Mouse (Mus musculus): ENCODE data around the gene Gm20388. TPM values are rescaled to one million over a fixed set of nuclear protein-coding genes. Genes with fewer than 3 reads are reported as not detected.

Gm20388 gene
- total RNA-seq, 2 experiments from 2014 or later: 14.5 to 15.2 TPM

GRCm38 (mm10) chr8:123117127-123117731, 3206.6 kb downstream of the Gm20388 start, which contains the start of gene Cpne7:
TSS of gene Cpne7 (plus strand) at chr8:123117374.

GRCm38 (mm10) chr8:123157888-123158465, 3247.3 kb downstream of the Gm20388 start, which contains the start of gene Sult5a1:
TSS of gene Sult5a1 (minus strand) at chr8:123158315.

GRCm38 (mm10) chr8:123185566-123186409, 3275.1 kb downstream of the Gm20388 start, which contains the start of gene Dpep1:
TSS of gene Dpep1 (plus strand) at chr8:123186242.

GRCm38 (mm10) chr8:123212321-123213117, 3301.9 kb downstream of the Gm20388 start, which contains the start of the genes Chmp1a and Spata33:
TSS of gene Chmp1a (minus strand) at chr8:123212763.
TSS of gene Spata33 (plus strand) at chr8:123212832.

DNA sequence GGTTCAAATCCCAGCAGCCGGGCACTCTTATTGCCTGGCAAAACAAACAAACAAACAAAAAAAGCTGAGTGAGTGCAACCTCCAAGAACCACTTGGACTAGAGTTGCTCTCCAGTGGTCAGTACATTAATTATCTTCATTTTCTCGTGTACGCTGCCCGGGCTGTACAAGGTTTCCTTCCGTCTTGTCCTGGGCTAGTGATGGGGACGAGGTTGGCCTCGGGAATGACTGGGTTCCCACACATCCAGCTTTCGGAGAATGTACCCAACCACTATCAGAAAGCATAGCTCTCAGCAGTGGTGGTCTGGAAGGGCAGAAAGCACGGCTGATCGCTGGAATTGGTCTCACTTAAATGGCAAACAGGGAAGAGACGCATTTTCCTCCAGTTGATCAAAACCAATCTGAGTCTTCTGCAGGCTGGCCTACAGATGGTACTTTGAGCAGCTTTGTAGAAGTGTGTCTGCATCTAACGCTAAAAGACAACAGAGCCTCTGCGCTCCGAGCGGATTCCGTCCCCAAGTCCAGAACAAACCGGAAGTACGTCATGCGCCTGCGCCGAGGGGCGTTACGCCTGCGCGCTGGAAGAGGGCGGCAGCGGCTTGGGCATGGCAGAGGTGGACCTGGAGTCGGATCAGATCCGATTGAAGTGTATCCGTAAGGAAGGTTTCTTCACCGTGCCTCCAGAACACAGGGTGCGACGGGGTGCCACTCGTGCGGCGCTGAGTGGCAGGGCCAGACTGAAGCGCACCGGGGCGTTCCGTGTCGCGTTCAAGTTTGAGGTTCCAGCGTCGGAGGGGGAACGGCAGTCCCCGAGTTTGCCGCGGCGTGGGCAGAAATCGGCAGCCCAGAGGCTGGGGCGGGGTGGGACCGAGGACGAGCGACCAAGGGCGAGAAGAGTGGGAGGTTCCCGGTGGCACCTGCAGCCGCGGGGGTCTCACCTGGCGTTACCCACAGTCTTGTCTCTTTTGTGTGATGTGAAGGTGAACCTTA, 3313.9 kb downstream of the Gm20388 start, which contains the start of gene Cdk10:
Gene Cdk10, plus strand, starts transcription at position 565 of the 989 bp plus-strand sequence.

GRCm38 (mm10) chr8:123235520-123236497, 3325.2 kb downstream of the Gm20388 start, which contains the start of gene Spata2l:
TSS of gene Spata2l (minus strand) at chr8:123236233.

GRCm38 (mm10) chr8:123254099-123254885, 3343.7 kb downstream of the Gm20388 start, which contains the start of the genes Zfp276 and Vps9d1:
TSS of gene Zfp276 (plus strand) at chr8:123254195.
TSS of gene Vps9d1 (minus strand) at chr8:123254348.

GRCm38 (mm10) chr8:123318467-123318911, 3407.8 kb downstream of the Gm20388 start, which contains the start of gene Fanca:
TSS of gene Fanca (minus strand) at chr8:123318576.

GRCm38 (mm10) chr8:123332262-123333090, 3421.8 kb downstream of the Gm20388 start, which contains the start of gene Spire2:
TSS of gene Spire2 (plus strand) at chr8:123332713.

DNA sequence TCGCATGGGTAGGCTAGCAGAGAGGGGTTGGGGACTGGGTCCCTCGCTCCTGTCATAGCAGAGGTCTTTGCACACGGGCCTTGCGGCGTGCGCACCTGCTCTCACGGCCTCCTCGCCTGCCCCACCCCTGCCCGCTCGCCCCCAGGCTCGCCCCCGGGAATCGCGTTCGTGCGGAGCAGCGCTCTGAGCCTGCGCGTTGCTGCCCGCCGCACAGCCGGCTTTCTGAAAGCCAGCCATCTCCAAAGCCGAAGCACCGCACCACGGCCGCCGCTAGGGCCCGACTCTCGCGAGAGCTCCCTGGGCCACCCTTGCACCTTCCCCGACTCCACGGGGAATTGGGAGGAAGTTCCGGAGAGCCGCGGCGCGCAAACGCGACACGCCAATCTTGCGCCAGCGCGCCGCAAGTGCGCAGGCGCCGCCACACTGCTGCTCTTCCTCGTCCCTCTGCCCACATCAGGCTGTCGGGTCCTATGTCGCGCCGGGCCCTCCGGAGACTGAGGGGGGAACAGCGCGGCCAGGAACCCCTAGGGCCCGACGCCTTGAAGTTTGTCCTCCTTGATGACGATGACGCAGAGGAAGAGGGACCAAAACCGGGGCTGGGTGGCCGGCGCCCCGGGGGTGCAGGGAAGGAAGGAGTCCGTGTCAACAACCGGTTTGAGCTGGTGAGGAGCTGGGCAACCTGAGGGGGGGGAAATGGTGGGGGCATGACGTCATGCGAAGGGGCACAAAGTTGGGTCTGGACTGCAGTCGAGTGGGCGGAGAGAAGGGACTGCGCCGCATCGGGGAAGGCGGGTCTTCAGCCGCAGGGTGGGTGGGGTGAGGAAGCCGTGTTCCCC, 3463.0 kb downstream of the Gm20388 start, which contains the start of gene Tcf25:
Gene Tcf25, plus strand, starts transcription at position 351 of the 836 bp plus-strand sequence.

GRCm38 (mm10) chr8:123406786-123407185, 3496.1 kb downstream of the Gm20388 start, which contains the start of gene Mc1r:
TSS of gene Mc1r (plus strand) at chr8:123407107.

DNA sequence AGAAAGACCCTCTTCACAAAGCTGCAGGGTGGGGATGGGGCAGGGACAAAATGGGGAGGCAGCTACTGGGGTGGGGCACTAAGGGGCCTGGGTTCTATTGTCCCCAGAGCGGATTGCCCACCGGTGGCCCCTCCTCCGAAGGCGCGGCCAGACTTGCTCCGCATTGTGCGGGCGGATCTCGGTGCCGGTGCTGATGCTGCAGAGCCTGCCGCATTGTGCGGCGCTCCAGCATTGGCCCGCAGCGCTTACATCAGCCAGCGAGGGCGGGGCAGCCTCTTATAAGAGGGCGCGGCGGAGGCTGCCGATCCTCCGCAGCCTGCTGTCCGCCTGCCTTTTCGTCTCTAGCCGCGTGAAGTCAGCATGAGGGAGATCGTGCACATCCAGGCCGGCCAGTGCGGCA, 3500.6 kb downstream of the Gm20388 start, which contains the start of gene Tubb3:
Gene Tubb3, plus strand, starts transcription at position 179 of the 400 bp plus-strand sequence.

GRCm38 (mm10) chr8:123423441-123423840, 3512.8 kb downstream of the Gm20388 start, which contains the start of gene Def8:
TSS of gene Def8 (plus strand) at chr8:123423527.

GRCm38 (mm10) chr8:123477737-123478258, 3567.2 kb downstream of the Gm20388 start, which contains the start of gene Afg3l1:
TSS of gene Afg3l1 (plus strand) at chr8:123477903.

DNA sequence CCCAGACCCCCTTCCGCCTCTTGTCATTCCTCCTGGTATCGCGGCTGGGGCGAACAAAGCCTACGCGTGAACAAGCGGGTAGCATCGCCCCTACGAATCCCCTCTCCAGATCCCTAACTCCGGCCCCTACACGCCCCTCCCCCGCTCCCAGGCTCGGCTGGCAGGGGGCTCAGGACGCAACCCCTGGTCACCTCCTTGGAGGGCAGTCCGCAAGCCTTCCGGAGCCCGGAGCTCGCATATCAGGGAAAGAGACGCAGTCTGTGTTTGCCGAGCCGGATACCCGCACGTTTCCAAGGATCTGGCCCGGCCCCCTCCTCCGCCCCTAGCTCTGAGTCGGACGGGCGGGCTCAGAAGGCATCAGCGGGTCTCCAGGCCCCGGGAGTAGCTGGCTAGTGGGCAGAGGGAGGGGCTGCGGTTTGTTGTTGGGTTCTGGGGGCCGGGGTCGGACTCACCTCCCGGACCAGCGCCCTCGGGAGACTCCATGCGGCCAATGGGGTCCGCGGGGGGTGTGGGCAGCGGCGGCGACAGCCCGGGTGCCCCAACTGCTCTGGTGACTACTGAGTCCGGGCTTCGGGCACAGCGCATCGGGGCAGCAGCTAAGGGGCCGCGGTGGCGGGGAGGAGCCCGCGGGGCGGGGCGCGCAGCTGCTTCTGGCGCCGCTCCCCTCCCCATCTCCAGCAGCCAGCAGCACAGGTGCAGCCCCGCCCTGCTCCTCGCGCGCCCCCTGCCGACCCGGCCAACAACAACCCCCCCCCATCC, 3604.3 kb downstream of the Gm20388 start, which contains the start of gene Dbndd1:
Gene Dbndd1, minus strand, starts transcription at position 683 of the 759 bp plus-strand sequence.

